Mouse (Mus musculus) kidney, adult 18-20 months (tissue): ENCODE data around the gene Hlcs.

Source experiments
- DNase-seq: peaks from one replicate; pipeline ENCODE4 v3.0.0; 2021

The Hlcs gene

GRCm38 (mm10) chr16:94246058-94246784 is 67.2 kb downstream of the Hlcs start:
- no peak for DNase-seq

GRCm38 (mm10) chr16:94241126-94241525 is 72.2 kb downstream of the Hlcs start:
- DNase-seq: no peak

DNA sequence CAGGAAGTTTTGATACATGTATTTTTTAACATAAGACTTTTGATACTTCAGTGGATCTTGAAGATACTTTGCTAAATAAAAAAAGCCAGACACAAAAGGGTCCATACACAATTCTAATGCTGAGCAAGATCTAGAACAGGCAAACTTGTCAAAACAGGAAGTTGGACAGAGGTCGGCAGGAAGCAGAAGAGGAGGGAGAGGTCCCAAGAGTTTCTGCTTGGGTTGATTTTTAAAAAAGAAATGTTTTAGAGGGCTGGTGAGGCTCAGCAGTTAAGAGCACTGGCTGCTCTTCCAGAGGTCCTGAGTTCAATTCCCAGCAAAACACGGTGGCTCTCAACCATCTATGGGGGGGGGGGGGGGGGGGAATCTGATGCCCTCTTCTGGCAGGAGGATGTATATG is 73.2 kb downstream of the Hlcs start:
- DNase-seq: no peak

DNA sequence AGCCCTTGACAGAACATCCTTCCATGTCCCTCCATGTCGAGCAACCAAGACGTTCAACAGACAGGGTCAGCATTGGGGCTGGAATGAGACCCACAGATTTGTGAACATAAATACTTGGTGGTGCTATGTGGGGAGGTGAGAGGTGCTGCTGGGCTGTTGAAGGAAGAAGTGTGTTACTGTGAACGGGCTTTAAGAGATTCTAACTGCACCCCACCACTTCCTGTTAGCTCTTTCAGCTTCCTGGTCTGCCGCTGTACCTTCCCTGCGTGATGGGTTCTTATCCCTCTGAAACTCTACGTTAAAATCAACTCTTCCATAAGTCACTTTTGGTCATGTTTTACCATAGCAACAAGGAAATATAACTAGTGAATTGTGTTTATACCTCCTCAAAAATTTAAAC is 73.8 kb downstream of the Hlcs start:
- no peak for DNase-seq

DNA sequence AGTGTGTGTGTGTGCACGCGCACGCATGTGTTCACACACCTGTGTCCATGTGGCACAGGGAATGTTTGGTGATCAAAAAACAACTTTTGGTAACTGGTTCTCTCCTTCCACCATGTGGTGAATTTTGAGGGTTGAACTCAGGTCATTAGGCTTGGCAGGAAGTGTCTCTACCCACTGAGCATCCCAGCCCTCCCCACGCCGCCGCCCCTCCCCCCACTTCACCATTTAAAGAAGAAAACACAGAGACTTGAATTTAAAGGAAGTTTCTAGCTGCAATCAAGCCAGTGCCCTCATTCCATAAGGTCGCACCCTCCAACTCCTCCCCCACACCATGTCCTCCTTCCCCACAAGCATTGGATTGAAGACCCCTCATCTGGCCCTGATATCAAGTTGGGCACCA is 74.2 kb downstream of the Hlcs start:
- no peak for DNase-seq

GRCm38 (mm10) chr16:94237130-94237484 is 76.3 kb downstream of the Hlcs start:
- DNase-seq: no peak

DNA sequence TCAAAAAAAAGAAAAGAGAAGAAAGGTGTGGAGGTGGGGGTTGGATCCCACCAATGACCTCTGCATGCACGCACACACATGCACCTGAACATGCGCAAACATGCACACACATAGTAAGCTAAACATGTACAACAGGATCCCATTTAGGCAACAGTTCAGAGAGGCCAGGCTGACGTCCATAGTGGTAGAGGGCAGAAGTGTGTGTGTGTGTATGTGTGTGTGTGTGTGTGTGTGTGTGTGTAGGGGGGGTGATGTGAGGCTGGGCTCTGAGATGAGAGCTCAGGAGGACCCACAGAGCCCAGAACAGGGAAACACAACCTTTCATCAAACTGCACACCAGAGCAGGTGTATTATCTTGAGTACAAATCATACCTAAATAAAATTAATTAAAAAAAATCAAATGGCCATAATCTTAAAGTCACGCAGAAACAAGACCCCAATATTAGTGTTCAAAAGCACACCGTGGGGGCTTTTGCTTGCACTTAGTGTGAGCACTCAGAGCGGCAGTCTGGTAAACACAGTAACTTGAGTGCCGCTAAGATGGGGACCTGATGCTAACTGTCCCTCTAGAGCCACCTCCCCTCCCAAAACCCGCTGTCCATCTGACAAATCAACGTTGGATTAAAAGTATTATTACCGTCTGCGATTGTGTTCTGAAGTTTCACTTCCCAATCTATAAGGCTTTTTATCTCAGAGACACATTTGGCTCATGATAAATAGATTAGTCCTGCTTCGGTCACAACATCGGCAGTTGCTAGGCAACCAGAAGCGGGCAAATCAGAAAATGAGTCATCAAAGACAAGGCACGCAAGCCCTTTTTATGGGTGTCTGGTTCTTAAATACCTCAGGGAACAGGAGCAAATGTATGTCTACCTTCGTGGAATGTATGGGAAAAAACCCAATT is 76.9 kb downstream of the Hlcs start:
- DNase-seq: no peak

GRCm38 (mm10) chr16:94235718-94236117 is 77.7 kb downstream of the Hlcs start:
- no peak for DNase-seq

DNA sequence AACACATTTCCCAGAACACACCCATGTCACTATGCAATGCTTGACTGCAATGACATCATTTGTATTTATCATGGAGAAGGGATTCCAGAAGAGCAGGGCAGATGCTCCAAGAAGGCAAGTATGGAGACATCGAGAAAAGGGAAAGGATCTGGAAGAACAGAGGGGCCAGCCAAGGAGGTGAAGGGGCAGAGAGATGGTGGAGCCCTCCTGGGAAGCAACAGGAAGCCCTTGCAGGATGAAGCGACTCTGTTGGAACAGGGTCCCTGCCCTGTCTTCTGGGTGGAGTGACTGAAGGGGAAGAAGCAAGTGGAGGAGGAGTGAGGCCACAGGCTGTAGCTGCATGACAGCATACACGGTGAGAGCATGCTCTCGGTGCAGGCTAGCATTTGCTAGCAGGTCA is 79.2 kb downstream of the Hlcs start:
- no peak for DNase-seq

GRCm38 (mm10) chr16:94230909-94231575 is 82.3 kb downstream of the Hlcs start:
- no peak for DNase-seq

- DNase-seq: no peak
Measured at GRCm38 (mm10) chr16:94230499-94230898, 82.9 kb downstream of the Hlcs start.

DNA sequence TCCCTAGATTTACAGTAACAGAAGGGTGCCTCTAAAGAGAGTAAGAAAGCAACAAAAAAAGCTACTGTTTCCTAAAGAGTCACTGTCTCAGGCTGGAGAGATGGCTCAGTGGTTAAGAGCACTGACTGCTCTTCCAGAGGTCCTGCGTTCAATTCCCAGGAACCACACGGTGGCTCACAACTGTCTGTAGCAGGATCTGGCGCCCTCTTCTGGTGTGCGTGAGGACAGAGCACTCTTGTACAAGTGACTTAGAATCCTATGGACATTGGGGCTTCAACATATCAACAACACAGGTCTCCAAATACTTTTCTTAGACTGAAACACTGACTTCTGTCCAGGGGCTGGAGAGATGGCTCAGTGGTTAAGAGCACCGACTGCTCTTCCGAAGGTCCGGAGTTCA is 83.5 kb downstream of the Hlcs start:
- DNase-seq: no peak

DNA sequence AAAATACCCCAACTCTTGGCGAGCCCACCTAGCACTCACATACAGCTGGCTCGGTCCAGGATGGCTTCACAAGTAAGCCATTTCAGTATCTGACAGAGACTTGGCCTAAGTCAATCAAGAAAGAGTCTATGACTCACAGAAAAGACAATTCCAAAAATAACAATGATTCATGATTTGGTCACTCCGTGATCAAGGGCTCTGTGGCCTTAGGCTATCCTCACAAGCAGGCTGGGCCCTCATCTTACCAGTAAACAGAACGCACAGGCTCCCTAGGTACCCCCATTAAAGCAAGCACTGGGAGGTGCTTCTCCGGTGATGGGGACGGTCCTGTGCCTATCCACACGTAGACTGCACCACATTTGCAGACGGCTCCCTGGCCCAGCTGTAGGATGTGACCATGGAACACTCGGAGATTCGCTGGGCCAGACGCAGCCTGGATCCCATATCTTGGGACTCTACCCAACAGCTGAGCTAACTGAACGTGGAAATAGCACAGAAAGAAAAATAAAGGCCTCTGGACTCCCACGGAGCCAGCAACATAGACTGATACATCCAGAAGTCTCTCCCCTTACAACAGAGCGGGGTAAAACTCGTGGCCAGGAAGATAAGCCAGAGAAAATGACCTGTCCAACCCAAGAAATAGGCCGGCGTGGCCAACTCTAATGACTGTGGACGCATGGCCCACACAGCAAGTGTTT is 84.4 kb downstream of the Hlcs start:
- no peak for DNase-seq

DNA sequence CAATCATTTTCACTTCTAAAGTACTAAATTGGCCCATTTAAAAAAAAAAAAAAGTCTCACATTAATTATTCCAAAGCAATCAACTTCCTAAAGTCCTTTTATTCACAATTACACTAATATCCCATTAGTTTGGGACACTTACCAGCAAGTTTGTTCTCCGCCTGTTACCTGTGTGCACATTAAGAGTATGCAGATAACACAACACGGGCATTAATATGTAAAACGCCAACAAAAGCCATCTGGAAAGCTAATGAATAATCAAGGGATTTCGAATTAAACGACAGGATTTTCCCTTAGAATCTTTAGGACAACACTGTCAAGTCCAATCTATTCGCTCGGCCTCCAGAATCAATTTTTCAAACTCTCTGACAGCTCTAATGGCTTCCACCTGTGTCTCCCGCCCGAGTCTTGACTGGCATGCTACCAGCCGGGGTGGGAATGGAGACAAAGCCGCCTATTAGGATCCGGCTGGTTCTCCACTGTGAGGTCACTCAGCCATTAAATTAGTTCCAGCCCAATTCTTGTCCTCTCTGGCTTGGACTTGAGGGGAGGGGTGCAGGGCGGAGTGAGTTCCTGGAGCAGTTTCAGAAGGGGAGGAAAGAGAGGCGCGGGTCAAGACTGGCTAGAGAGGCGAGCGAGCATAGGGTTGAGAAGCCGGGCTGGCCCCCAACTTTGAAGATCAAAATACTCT is 85.9 kb downstream of the Hlcs start:
- peak; percentile 85 for DNase-seq

DNA sequence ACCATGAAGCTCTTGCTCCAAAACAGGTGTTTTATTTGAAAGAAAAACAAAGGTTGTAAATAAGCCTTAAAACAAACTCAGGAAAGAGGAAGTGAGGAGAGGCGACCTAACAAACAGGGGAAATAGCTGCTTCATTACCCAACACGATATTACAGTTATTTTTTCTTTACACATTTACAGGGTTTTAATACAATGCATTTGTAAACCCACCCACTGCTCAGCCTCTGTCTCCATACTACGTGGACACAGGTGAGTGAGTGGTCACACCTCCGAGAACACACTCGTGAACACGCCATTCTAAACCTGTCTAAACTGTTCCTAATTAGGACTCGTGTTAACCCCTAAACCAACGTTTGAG is 90.0 kb downstream of the Hlcs start:
- no peak for DNase-seq

- peak; percentile 16 for DNase-seq
Measured at GRCm38 (mm10) chr16:94222646-94223362, 90.6 kb downstream of the Hlcs start.

GRCm38 (mm10) chr16:94210689-94211357 is 102.5 kb downstream of the Hlcs start:
- DNase-seq: no peak

GRCm38 (mm10) chr16:94209626-94210025 is 103.7 kb downstream of the Hlcs start:
- no peak for DNase-seq

- no peak for DNase-seq
Measured at GRCm38 (mm10) chr16:94208826-94209225, 104.5 kb downstream of the Hlcs start.

DNA sequence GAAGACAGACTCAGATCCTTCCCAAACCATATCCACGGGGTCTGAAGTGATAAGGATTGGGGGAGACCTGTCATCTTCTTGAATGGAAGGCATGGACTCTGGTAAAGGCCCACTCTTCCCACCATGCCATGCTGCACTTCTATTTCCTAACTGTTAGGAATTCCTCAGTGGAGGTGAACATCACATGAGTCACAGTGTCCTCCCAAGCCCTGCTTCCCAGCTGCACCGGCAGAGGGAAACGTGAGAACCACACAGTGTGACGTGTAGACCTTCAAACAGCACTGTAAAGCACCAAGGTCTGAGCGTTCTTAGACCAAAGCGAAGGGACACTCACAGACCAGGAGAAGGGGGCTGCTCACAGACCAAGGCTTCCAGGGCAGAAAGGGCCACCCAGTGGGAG is 105.2 kb downstream of the Hlcs start:
- DNase-seq: no peak
